Mouse (Mus musculus): ENCODE measurements around the gene Xlr5c. TPM values are rescaled to one million over a fixed set of nuclear protein-coding genes. Genes with fewer than 3 reads are reported as not detected.
"Not testable (repeated sequence)": the region's sequence is repeated elsewhere in the genome, so short reads cannot be mapped to it uniquely, and the experiment has no call there.

The Xlr5c gene
- polyA plus RNA-seq, 1 experiment from 2014 or later = not detected

DNA sequence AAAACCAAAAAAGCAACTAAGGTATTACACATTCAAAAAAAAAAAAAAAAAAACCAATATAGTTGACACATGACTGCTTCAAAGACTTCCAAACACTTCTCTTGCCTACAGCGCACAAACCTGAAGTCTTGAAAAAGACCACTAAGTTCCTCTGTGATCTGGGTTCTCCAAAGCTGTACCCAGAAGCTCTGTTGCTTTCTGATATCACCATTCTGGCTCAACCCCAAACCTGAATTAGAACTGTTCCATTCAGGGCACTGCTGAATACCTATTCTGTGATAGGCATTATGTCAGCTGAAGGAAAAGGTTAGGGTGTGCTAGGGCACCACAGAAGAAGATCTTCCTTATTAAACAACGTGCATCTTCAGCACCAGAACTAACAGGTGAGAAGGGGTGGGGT is 34.4 kb upstream of the Xlr5c start:
- ATAC-seq (no peak), DNase-seq (no peak)
- Histone ChIP-seq H3K4me3 (ENCODE audit: low read depth, low read length) (no peak overlapping the region), H3K27ac (ENCODE audit: low read depth) (no peak overlapping the region), H3K36me3 (replicated peaks; ENCODE audit: insufficient read depth, low read length) (no peaks in the 10 kb centered on the region), H3K27me3 (ENCODE audit: insufficient read depth, low read length) (no peaks in the 10 kb centered on the region), H3K4me2 (ENCODE audit: low read depth, low read length) (no peak overlapping the region), H3K9me3 (ENCODE audit: low read length) (no peaks in the 10 kb centered on the region), H3K4me1 (ENCODE audit: insufficient read depth) (no peaks in the 10 kb centered on the region), H3K9ac (replicated peaks) (no peak overlapping the region)
- WGBS (ENCODE audit: insufficient replicate concordance) = 55% methylated on average over 2 of the region's 2 CpGs
- TF ChIP-seq CTCF (IDR thresholded peaks at IDR 0.05; ENCODE audit: low read depth) (no peak), EP300 (IDR thresholded peaks at IDR 0.05; ENCODE audit: low read depth) (no peak)

DNA sequence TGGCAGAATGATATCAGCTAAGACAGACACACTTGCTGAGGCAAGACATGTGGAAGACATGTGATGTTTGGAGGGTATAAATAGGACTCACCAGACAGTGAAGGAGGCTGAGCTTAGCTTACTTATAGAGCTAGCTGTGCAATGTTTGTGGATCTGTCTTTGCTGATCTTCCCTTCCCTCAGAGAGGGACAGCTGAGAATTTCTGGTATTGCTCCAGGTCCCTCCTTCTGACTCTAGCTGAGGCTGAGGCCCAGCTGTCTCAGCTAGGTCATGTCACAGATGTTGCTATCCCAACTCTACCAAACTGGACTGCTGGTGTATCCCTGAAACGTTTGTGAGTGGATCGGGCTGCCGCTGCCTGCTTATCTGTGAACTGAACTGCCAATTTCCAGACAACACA is 28.3 kb upstream of the Xlr5c start:
- no peak overlapping the region for H3K4me3 ChIP-seq (ENCODE audit: low read depth, low read length)
- H3K9ac ChIP-seq (replicated peaks) = no peak overlapping the region
- no peak for ATAC-seq
- DNase-seq = no peak
- no peaks in the 10 kb centered on the region for H3K9me3 ChIP-seq (ENCODE audit: low read length)
- TF ChIP-seq EP300 (IDR thresholded peaks at IDR 0.05; ENCODE audit: low read depth) (no peak), CTCF (IDR thresholded peaks at IDR 0.05; ENCODE audit: low read depth) (no peak)
- H3K27ac ChIP-seq (ENCODE audit: low read depth) = no peak overlapping the region
- no peak overlapping the region for H3K4me2 ChIP-seq (ENCODE audit: low read depth, low read length)
- WGBS (ENCODE audit: insufficient replicate concordance) = 66% methylated on average over 3 of the region's 3 CpGs
- no peaks in the 10 kb centered on the region for H3K36me3 ChIP-seq (replicated peaks; ENCODE audit: insufficient read depth, low read length)
- H3K4me1 ChIP-seq (ENCODE audit: insufficient read depth) = no peaks in the 10 kb centered on the region
- no peaks in the 10 kb centered on the region for H3K27me3 ChIP-seq (ENCODE audit: insufficient read depth, low read length)

DNA sequence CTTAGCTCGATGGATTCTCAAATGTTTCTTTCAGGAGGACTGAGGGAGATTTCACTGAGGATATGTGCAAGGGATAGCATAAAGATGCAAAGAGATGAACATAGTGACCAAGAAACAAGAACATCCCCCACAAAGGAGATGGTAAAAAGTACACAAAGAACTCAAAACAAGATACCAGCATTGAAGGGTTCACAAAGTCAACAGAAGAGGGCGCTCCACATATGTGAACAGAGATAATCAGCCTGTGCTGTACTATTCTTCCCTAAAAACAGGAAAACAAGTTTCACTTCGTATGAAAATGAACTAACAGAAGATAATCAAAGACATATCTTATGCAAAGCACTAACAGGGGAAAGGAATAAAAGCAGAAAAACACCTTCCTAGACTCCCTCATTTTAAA is 19.7 kb upstream of the Xlr5c start:
- 35% methylated on average over 3 of the region's 3 CpGs for WGBS (ENCODE audit: insufficient replicate concordance)
- ATAC-seq (no peak), DNase-seq (peak; percentile 17)
- H3K9ac ChIP-seq (replicated peaks) = no peak overlapping the region
- H3K9me3 ChIP-seq (ENCODE audit: low read length) = no peaks in the 10 kb centered on the region
- no peak overlapping the region for H3K4me2 ChIP-seq (ENCODE audit: low read depth, low read length)
- no peak overlapping the region for H3K4me3 ChIP-seq (ENCODE audit: low read depth, low read length)
- no peaks in the 10 kb centered on the region for H3K36me3 ChIP-seq (replicated peaks; ENCODE audit: insufficient read depth, low read length)
- TF ChIP-seq CTCF (IDR thresholded peaks at IDR 0.05; ENCODE audit: low read depth) (peak; percentile 65), EP300 (IDR thresholded peaks at IDR 0.05; ENCODE audit: low read depth) (no peak)
- H3K27me3 ChIP-seq (ENCODE audit: insufficient read depth, low read length) = no peaks in the 10 kb centered on the region
- no peaks in the 10 kb centered on the region for H3K4me1 ChIP-seq (ENCODE audit: insufficient read depth)
- H3K27ac ChIP-seq (ENCODE audit: low read depth) = no peak overlapping the region

DNA sequence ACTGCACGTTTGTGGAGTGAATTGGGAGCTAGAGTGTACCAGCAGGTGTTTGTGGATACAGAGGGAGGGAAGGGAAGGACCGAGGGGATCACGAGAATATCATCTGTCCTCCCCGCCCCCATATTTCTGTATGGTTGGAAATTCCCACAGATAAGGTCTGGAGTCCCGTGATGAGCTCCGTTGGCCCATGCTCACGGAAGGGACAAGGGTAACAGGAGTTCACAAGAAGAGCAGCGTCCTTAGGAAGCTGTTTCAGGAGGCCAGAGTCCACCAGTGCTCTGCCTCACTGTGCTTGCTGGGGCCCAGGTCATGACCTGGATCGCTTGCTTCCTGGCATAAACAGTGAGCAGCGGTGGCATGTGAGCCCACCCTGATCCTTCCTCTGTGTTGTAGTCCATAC is 3.0 kb upstream of the Xlr5c start:
- WGBS (ENCODE audit: insufficient replicate concordance) = 64% methylated on average over 7 of the region's 10 CpGs
- H3K27me3 ChIP-seq (ENCODE audit: insufficient read depth, low read length); ATAC-seq; H3K9me3 ChIP-seq (ENCODE audit: low read length); H3K4me1 ChIP-seq (ENCODE audit: insufficient read depth); H3K27ac ChIP-seq (ENCODE audit: low read depth); DNase-seq; H3K9ac ChIP-seq (replicated peaks); H3K36me3 ChIP-seq (replicated peaks; ENCODE audit: insufficient read depth, low read length); H3K4me3 ChIP-seq (ENCODE audit: low read depth, low read length); H3K4me2 ChIP-seq (ENCODE audit: low read depth, low read length): not testable (repeated sequence)

DNA sequence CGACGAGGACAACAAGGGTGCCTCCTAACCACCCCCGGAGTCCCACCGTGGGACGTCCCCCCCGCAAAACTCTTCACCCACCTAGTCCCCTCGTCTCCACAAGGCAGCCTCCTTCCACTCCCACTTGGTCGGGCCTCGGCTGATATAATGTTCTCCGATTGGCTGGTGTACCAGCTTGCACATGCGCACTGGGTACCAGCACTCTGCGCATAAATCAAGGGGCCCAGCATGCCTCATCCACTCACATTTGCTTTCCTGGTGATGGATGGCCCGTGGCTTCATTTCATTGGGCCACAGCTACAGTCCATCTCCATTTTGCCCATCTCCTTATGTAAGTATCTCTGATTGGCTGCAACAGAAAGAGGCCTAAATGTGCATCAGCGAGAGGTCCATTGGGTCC is 27.5 kb downstream of the Xlr5c start, which contains the start of gene Xlr3c:
Gene Xlr3c (minus strand): TSS at position 121 of the 400 bp plus-strand sequence.
- H3K9ac ChIP-seq (replicated peaks); H3K4me3 ChIP-seq (ENCODE audit: low read depth, low read length); ATAC-seq; DNase-seq; H3K4me2 ChIP-seq (ENCODE audit: low read depth, low read length); H3K9me3 ChIP-seq (ENCODE audit: low read length); H3K36me3 ChIP-seq (replicated peaks; ENCODE audit: insufficient read depth, low read length); H3K4me1 ChIP-seq (ENCODE audit: insufficient read depth); H3K27ac ChIP-seq (ENCODE audit: low read depth); H3K27me3 ChIP-seq (ENCODE audit: insufficient read depth, low read length): not testable (repeated sequence)
- 88% methylated on average over 10 of the region's 14 CpGs for WGBS (ENCODE audit: insufficient replicate concordance)

DNA sequence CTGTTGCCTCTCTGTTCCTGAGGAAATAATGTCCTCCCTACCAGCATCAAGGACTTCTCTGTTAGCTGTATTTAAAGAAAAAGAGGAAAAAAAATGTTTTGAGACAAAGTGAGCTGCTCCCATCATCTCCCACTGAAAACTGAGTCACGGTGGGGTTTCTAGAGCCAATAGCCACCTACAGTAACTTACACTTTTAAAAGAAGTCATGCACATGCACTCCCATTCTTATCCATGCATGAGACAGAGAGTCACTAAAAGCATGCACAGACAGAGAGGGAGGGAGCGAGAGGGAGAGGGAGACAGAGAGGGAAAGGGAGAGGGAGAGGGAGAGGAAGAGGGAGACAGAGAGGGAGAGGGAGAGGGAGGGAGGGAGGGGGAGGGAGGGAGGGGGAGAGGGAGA is 30.3 kb downstream of the Xlr5c start:
- ATAC-seq; H3K4me1 ChIP-seq (ENCODE audit: insufficient read depth); DNase-seq; H3K4me2 ChIP-seq (ENCODE audit: low read depth, low read length); H3K9me3 ChIP-seq (ENCODE audit: low read length); H3K9ac ChIP-seq (replicated peaks); H3K4me3 ChIP-seq (ENCODE audit: low read depth, low read length); H3K36me3 ChIP-seq (replicated peaks; ENCODE audit: insufficient read depth, low read length); H3K27ac ChIP-seq (ENCODE audit: low read depth); H3K27me3 ChIP-seq (ENCODE audit: insufficient read depth, low read length): not testable (repeated sequence)
- 67% methylated on average over 1 of the region's 2 CpGs for WGBS (ENCODE audit: insufficient replicate concordance)

DNA sequence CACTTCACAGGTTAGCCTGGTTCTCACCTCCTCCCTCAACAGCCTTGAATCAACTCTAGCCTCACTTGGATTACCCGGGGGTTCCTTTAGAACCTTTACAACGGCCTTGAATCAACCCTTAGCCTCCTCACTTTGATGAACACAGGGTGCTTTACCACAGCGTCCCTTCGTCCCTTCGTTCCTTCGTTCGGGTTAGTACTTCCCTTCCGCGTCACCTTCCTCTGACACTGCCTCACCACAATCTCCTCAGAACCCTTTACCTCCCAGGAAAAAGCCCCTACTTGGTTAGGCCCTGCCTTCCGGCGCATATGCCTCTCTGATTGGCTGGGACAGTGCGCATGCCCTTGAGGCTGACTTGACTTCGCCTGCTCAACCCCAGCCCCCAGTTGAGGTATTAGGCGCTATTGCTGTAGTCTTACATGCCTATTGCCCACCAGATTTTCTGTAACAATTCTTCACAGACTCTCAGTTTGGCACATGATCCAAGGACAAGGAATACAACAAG is 49.9 kb downstream of the Xlr5c start, which contains the start of gene Xlr4c:
Gene Xlr4c (minus strand): TSS at position 310 of the 505 bp plus-strand sequence.
- H3K4me1 ChIP-seq (ENCODE audit: insufficient read depth); H3K4me2 ChIP-seq (ENCODE audit: low read depth, low read length): not testable (repeated sequence)
- WGBS (ENCODE audit: insufficient replicate concordance) = 67% methylated on average over 9 of the region's 14 CpGs

More for the DNA sequence above, 49.9 kb downstream of the Xlr5c start, which contains the start of gene Xlr4c:
- H3K9me3 ChIP-seq (ENCODE audit: low read length); H3K27me3 ChIP-seq (ENCODE audit: insufficient read depth, low read length); H3K4me3 ChIP-seq (ENCODE audit: low read depth, low read length); ATAC-seq; DNase-seq; H3K9ac ChIP-seq (replicated peaks); H3K36me3 ChIP-seq (replicated peaks; ENCODE audit: insufficient read depth, low read length); H3K27ac ChIP-seq (ENCODE audit: low read depth): not testable (repeated sequence)

Other genes with a start within 250 kb of the Xlr5c start
- not detected in 2 replicates for gene Pnma3, start 228.2 kb downstream of the Xlr5c start, polyA plus RNA-seq (2015; fragmentation: Nextera tagmentation; extraction: Ambion mirVana)
- gene Xlr4a, start 210.5 kb downstream of the Xlr5c start, polyA plus RNA-seq (2015; fragmentation: Nextera tagmentation; extraction: Ambion mirVana) = 0.55 and 2.1 TPM in 2 replicates
- 0.74 and 4.1 TPM in 2 replicates for gene Xlr3a, start 195.9 kb downstream of the Xlr5c start, polyA plus RNA-seq (2015; fragmentation: Nextera tagmentation; extraction: Ambion mirVana)
- 0.09 and 0.21 TPM in 2 replicates for gene Gm14685, start 175.9 kb downstream of the Xlr5c start, polyA plus RNA-seq (2015; fragmentation: Nextera tagmentation; extraction: Ambion mirVana)
- not detected in 2 replicates for gene Xlr5b, start 144.2 kb downstream of the Xlr5c start, polyA plus RNA-seq (2015; fragmentation: Nextera tagmentation; extraction: Ambion mirVana)
- 0.07 TPM in 1 of 2 replicates, not detected in the other for gene DXBay18, start 143.5 kb downstream of the Xlr5c start, polyA plus RNA-seq (2015; fragmentation: Nextera tagmentation; extraction: Ambion mirVana)
- not detected in 2 replicates for gene Spin2d, start 116.0 kb downstream of the Xlr5c start, polyA plus RNA-seq (2015; fragmentation: Nextera tagmentation; extraction: Ambion mirVana)
- 0.80 and 2.0 TPM in 2 replicates for gene Xlr3b, start 100.8 kb downstream of the Xlr5c start, polyA plus RNA-seq (2015; fragmentation: Nextera tagmentation; extraction: Ambion mirVana)
- gene Xlr4b, start 78.6 kb downstream of the Xlr5c start, polyA plus RNA-seq (2015; fragmentation: Nextera tagmentation; extraction: Ambion mirVana) = 0.85 and 1.1 TPM in 2 replicates
- 5.6 and 5.7 TPM in 2 replicates for gene F8a, start 64.7 kb downstream of the Xlr5c start, polyA plus RNA-seq (2015; fragmentation: Nextera tagmentation; extraction: Ambion mirVana)
- gene Xlr4c, start 49.8 kb downstream of the Xlr5c start, polyA plus RNA-seq (2015; fragmentation: Nextera tagmentation; extraction: Ambion mirVana) = 0.25 and 0.29 TPM in 2 replicates
- gene Xlr3c, start 27.6 kb downstream of the Xlr5c start, polyA plus RNA-seq (2015; fragmentation: Nextera tagmentation; extraction: Ambion mirVana) = not detected in 2 replicates
- gene Xlr5a, start within 50 bp of the Xlr5c start, polyA plus RNA-seq (2015; fragmentation: Nextera tagmentation; extraction: Ambion mirVana) = not detected in 2 replicates
- gene Gm45015, start 43.9 kb upstream of the Xlr5c start, polyA plus RNA-seq (2015; fragmentation: Nextera tagmentation; extraction: Ambion mirVana) = not detected in 2 replicates
- 1.7 and 1.8 TPM in 2 replicates for gene Zfp275, start 49.6 kb upstream of the Xlr5c start, polyA plus RNA-seq (2015; fragmentation: Nextera tagmentation; extraction: Ambion mirVana)
- not detected in 2 replicates for gene Gm18336, start 105.8 kb upstream of the Xlr5c start, polyA plus RNA-seq (2015; fragmentation: Nextera tagmentation; extraction: Ambion mirVana)
- not detected in 2 replicates for gene Zfp92, start 118.1 kb upstream of the Xlr5c start, polyA plus RNA-seq (2015; fragmentation: Nextera tagmentation; extraction: Ambion mirVana)
- gene Trex2, start 142.4 kb upstream of the Xlr5c start, polyA plus RNA-seq (2015; fragmentation: Nextera tagmentation; extraction: Ambion mirVana) = not detected in 2 replicates
- 22.1 and 25.3 TPM in 2 replicates for gene Haus7, start 166.1 kb upstream of the Xlr5c start, polyA plus RNA-seq (2015; fragmentation: Nextera tagmentation; extraction: Ambion mirVana)
- gene Bgn, start 190.6 kb upstream of the Xlr5c start, polyA plus RNA-seq (2015; fragmentation: Nextera tagmentation; extraction: Ambion mirVana) = 17.4 and 18.3 TPM in 2 replicates
- gene Atp2b3, start 210.1 kb upstream of the Xlr5c start, polyA plus RNA-seq (2015; fragmentation: Nextera tagmentation; extraction: Ambion mirVana) = not detected in 2 replicates